Mouse (Mus musculus) bone marrow macrophage, adult 2 months (primary cell): Measurements from ENCODE around the gene Matk.

Experiments
- CTCF ChIP-seq: IDR thresholded peaks from 2 replicates; pipeline ENCODE4 v1.5.1; 2012; ENCODE audit warnings: low read depth, mild to moderate bottlenecking, low read length, moderate library complexity
- POLR2A ChIP-seq: IDR thresholded peaks from 2 replicates; pipeline ENCODE4 v1.6.1; 2012; ENCODE audit warnings: mild to moderate bottlenecking, low read depth, low read length, borderline replicate concordance

DNA sequence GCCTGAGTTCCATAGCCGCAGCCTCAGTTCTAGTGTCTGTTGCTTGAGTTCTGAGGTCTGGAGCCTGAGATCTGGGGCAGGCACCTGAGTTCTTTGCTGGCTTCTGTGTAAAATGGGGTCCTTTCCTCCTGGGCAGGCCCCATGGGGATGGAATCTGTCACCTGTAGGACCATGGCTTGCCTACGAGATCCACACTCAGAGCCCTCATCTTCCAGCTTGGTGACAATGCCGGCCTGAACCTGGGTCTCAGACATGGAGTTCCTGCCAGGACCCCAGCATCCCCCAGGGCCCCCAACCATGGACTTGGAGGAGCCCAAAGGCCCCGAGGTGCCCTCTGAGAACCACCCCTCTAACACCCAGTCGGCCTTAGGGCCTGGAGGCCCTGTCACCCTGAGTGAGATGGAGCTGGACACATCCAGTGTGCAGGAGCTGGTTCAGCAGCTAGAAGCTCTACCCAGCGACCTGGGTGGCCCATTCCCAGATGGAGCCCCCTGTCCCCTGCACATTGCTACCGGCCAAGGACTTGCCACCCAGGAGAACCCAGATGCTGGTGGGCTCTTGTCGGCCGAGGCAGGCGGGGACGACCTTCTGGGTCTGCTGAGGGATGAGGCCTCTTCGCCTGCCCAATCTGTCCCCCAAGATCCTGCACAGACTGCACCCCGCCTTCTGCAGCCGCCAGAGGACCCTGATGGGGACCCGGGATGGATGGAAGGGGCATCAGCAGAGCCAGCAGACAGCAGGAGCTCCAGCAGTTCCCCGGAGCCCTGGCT, 16.1 kb downstream of the Matk start:
- TF ChIP-seq CTCF (no peak), POLR2A (no peak)
